Mouse (Mus musculus): ENCODE measurements around the gene Mapk1.
A peak's percentile ranks its signal among the peaks of the same experiment; 100 is the strongest.
"Not testable (repeated sequence)": the region's sequence is repeated elsewhere in the genome, so short reads cannot be mapped to it uniquely, and the experiment has no call there.

The Mapk1 gene

GRCm38 (mm10) chr16:16983131-16983533 is at the start of gene Mapk1:
Gene Mapk1, plus strand, starts transcription at chr16:16983382.
- DNase-seq, result peak; percentile 94

GRCm38 (mm10) chr16:16939543-16939942 is 43.6 kb upstream of the Mapk1 start:
- no peak for DNase-seq

- DNase-seq, result no peak
These were observed 42.1 kb upstream of the Mapk1 start for GRCm38 (mm10) chr16:16941078-16941477.

- DNase-seq, result no peak
These were observed 24.6 kb upstream of the Mapk1 start for GRCm38 (mm10) chr16:16958575-16958974.

GRCm38 (mm10) chr16:16959907-16960306 is 23.3 kb upstream of the Mapk1 start:
- DNase-seq, result no peak

GRCm38 (mm10) chr16:16965149-16965548 is 18.0 kb upstream of the Mapk1 start:
- no peak for DNase-seq

GRCm38 (mm10) chr16:16966290-16966689 is 16.9 kb upstream of the Mapk1 start:
- DNase-seq, result no peak

- DNase-seq, result no peak
These were observed 5.1 kb upstream of the Mapk1 start for GRCm38 (mm10) chr16:16978061-16978460.

- DNase-seq, result no peak
These were observed 4.4 kb upstream of the Mapk1 start for GRCm38 (mm10) chr16:16978765-16979164.

GRCm38 (mm10) chr16:16982636-16983035 is 546 bp upstream of the Mapk1 start:
- DNase-seq, result no peak

GRCm38 (mm10) chr16:16983534-16984422 is 596 bp downstream of the Mapk1 start:
- no peak for DNase-seq

- DNase-seq, result no peak
These were observed 1.3 kb downstream of the Mapk1 start for GRCm38 (mm10) chr16:16984423-16984941.

- no peak for DNase-seq
These were observed 4.1 kb downstream of the Mapk1 start for GRCm38 (mm10) chr16:16987248-16987647.

GRCm38 (mm10) chr16:16988842-16989241 is 5.7 kb downstream of the Mapk1 start:
- DNase-seq, result no peak

GRCm38 (mm10) chr16:16990021-16990420 is 6.8 kb downstream of the Mapk1 start:
- no peak for DNase-seq

GRCm38 (mm10) chr16:16994426-16995052 is 11.4 kb downstream of the Mapk1 start:
- DNase-seq, result no peak

GRCm38 (mm10) chr16:16996121-16996729 is 13.0 kb downstream of the Mapk1 start:
- not testable (repeated sequence) for DNase-seq

GRCm38 (mm10) chr16:17001109-17001508 is 17.9 kb downstream of the Mapk1 start:
- no peak for DNase-seq

- no peak for DNase-seq
These were observed 23.9 kb downstream of the Mapk1 start for GRCm38 (mm10) chr16:17007070-17007469.

- DNase-seq, result no peak
These were observed 26.9 kb downstream of the Mapk1 start for GRCm38 (mm10) chr16:17010036-17010435.

- no peak for DNase-seq
These were observed 29.4 kb downstream of the Mapk1 start for GRCm38 (mm10) chr16:17012583-17012982.

GRCm38 (mm10) chr16:17015111-17015852 is 32.1 kb downstream of the Mapk1 start:
- peak; percentile 27 for DNase-seq

GRCm38 (mm10) chr16:17015853-17016230 is 32.7 kb downstream of the Mapk1 start:
- no peak for DNase-seq

Data from right cerebral cortex, postnatal 25 days (tissue).